Mouse (Mus musculus) testis, postnatal 14 days (tissue): Measurements from ENCODE around the gene Rps11.
"Not testable (repeated sequence)": the region's sequence is repeated elsewhere in the genome, so short reads cannot be mapped to it uniquely, and the experiment has no call there.

ENCODE experiments used
- DNase-seq: peaks from one replicate; pipeline ENCODE4 v3.0.0; 2021; ENCODE audit warnings: low spot score

Gene Rps11

GRCm38 (mm10) chr7:45111940-45112339, 12.3 kb downstream of the Rps11 start:
- no peak for DNase-seq

- not testable (repeated sequence) for DNase-seq
Observed at GRCm38 (mm10) chr7:45110089-45110488, 14.2 kb downstream of the Rps11 start.

- DNase-seq = no peak
Observed at GRCm38 (mm10) chr7:45107052-45107645, 17.1 kb downstream of the Rps11 start.

- no peak for DNase-seq
Observed at GRCm38 (mm10) chr7:45106441-45106840, 17.8 kb downstream of the Rps11 start.

- DNase-seq = no peak
Observed at GRCm38 (mm10) chr7:45105491-45105890, 18.7 kb downstream of the Rps11 start.

- no peak for DNase-seq
Observed at GRCm38 (mm10) chr7:45104941-45105340, 19.3 kb downstream of the Rps11 start.

GRCm38 (mm10) chr7:45103652-45104180, 20.5 kb downstream of the Rps11 start, which contains the start of gene Fcgrt:
Gene Fcgrt (minus strand): TSS chr7:45103851.
- peak; percentile 88 for DNase-seq

GRCm38 (mm10) chr7:45102940-45103585, 21.2 kb downstream of the Rps11 start:
- DNase-seq = no peak

- DNase-seq = no peak
Observed at GRCm38 (mm10) chr7:45102441-45102840, 21.8 kb downstream of the Rps11 start.

GRCm38 (mm10) chr7:45100046-45100445, 24.2 kb downstream of the Rps11 start:
- DNase-seq = no peak

- peak; percentile 60 for DNase-seq
Observed at GRCm38 (mm10) chr7:45098541-45099240, 25.5 kb downstream of the Rps11 start.

GRCm38 (mm10) chr7:45097479-45097878, 26.8 kb downstream of the Rps11 start:
- DNase-seq = no peak

GRCm38 (mm10) chr7:45095965-45096364, 28.3 kb downstream of the Rps11 start:
- not testable (repeated sequence) for DNase-seq

- DNase-seq = no peak
Observed at GRCm38 (mm10) chr7:45095367-45095766, 28.9 kb downstream of the Rps11 start.

GRCm38 (mm10) chr7:45094121-45094520, 30.1 kb downstream of the Rps11 start:
- DNase-seq = no peak

GRCm38 (mm10) chr7:45093516-45093905, 30.7 kb downstream of the Rps11 start:
- no peak for DNase-seq

- DNase-seq = no peak
Observed at GRCm38 (mm10) chr7:45092828-45093515, 31.3 kb downstream of the Rps11 start.

GRCm38 (mm10) chr7:45092048-45092447, 32.2 kb downstream of the Rps11 start, which contains the start of gene Rcn3:
Gene Rcn3 (minus strand): TSS chr7:45092221.
- peak; percentile 88 for DNase-seq

- DNase-seq = no peak
Observed at GRCm38 (mm10) chr7:45091001-45091990, 32.9 kb downstream of the Rps11 start.

- no peak for DNase-seq
Observed at GRCm38 (mm10) chr7:45090251-45090977, 33.8 kb downstream of the Rps11 start.
